Mouse (Mus musculus) midbrain, embryonic 10.5 days (tissue): ENCODE data around the gene Slc7a1. TPM values are rescaled to one million over a fixed set of nuclear protein-coding genes. Genes with fewer than 3 reads are reported as not detected.

Experiments used
- DNase-seq: peaks from one replicate; pipeline ENCODE4 v3.0.0-alpha.2; 2017; ENCODE audit warnings: low spot score
- H3K27ac ChIP-seq: fragments of 300-500 bp; sonication (generic); replicated peaks from 2 replicates; pipeline ENCODE4 v1.5.1; 2016; ENCODE audit warnings: mild to moderate bottlenecking
- H3K27me3 ChIP-seq: fragments of 300-500 bp; sonication (generic); 2 replicates; pipeline ENCODE4 v1.6.1; 2016; ENCODE audit warnings: low read depth, mild to moderate bottlenecking; ENCODE audit not compliant: poor library complexity, severe bottlenecking
- H3K36me3 ChIP-seq: fragments of 300-500 bp; sonication (generic); 2 replicates; pipeline ENCODE4 v1.6.1; 2016; ENCODE audit warnings: mild to moderate bottlenecking, moderate library complexity
- H3K4me1 ChIP-seq: fragments of 300-500 bp; sonication (generic); 2 replicates; pipeline ENCODE4 v1.6.1; 2016
- H3K4me3 ChIP-seq: fragments of 300-500 bp; sonication (generic); 2 replicates; pipeline ENCODE4 v1.5.1; 2016; ENCODE audit warnings: mild to moderate bottlenecking, moderate library complexity
- H3K9me3 ChIP-seq: fragments of 300-500 bp; sonication (generic); replicated peaks from 2 replicates; pipeline ENCODE4 v1.6.1; 2016; ENCODE audit warnings: mild to moderate bottlenecking
- WGBS: fragments of 180-500 bp; shearing (Covaris S2); methylation state at CpG from one replicate; pipeline ENCODE4 v1.1.7; 2016; 5-methylcytosine and 5-hydroxymethylcytosine counted together
- polyA plus RNA-seq: library from polyadenylated mRNA; unstranded; fragments of >200 nt; fragmentation: Nextera tagmentation; extraction: Ambion mirVana; gene quantifications from 2 replicates; pipeline ENCODE4 v1.2.1, GENCODE M21; 2016

Slc7a1 gene
- polyA plus RNA-seq, 1 experiment from 2014 or later: 12.8 TPM

- H3K36me3 ChIP-seq: no peaks in the 10 kb centered on the region
- H3K4me1 ChIP-seq: no peaks in the 10 kb centered on the region
- H3K27ac ChIP-seq: no peak overlapping the region
- 0 out of 2 replicates have a peak, but pooled peaks cover 11% of the 10 kb centered on the region for H3K9me3 ChIP-seq
- no peak for DNase-seq
- 87% methylated on average over 5 of the region's 5 CpGs for WGBS
- H3K27me3 ChIP-seq: no peaks in the 10 kb centered on the region
- no peak overlapping the region for H3K4me3 ChIP-seq
Measured at GRCm38 (mm10) chr5:148287529-148287928, 112.2 kb downstream of the Slc7a1 start.

GRCm38 (mm10) chr5:148283584-148283983 lies 116.1 kb downstream of the Slc7a1 start:
- WGBS: 93% methylated on average over 3 of the region's 3 CpGs
- H3K27me3 ChIP-seq: no peaks in the 10 kb centered on the region
- no peak for DNase-seq

GRCm38 (mm10) chr5:148283177-148283576 lies 116.5 kb downstream of the Slc7a1 start:
- Histone ChIP-seq H3K4me1 (no peaks in the 10 kb centered on the region), H3K27ac (no peak overlapping the region), H3K36me3 (no peaks in the 10 kb centered on the region), H3K4me3 (no peak overlapping the region), H3K27me3 (no peaks in the 10 kb centered on the region), H3K9me3 (no peaks in the 10 kb centered on the region)
- WGBS: 88% methylated on average over 2 of the region's 2 CpGs
- no peak for DNase-seq

More at GRCm38 (mm10) chr5:148283584-148283983, 116.1 kb downstream of the Slc7a1 start:
- Histone ChIP-seq H3K4me3 (no peak overlapping the region), H3K27ac (no peak overlapping the region), H3K4me1 (no peaks in the 10 kb centered on the region), H3K36me3 (no peaks in the 10 kb centered on the region), H3K9me3 (no peaks in the 10 kb centered on the region)

GRCm38 (mm10) chr5:148282631-148283030 lies 117.1 kb downstream of the Slc7a1 start:
- H3K9me3 ChIP-seq: no peaks in the 10 kb centered on the region
- no peaks in the 10 kb centered on the region for H3K27me3 ChIP-seq
- no peaks in the 10 kb centered on the region for H3K4me1 ChIP-seq
- WGBS: 90% methylated on average over 5 of the region's 5 CpGs
- DNase-seq: no peak
- H3K36me3 ChIP-seq: no peaks in the 10 kb centered on the region
- H3K4me3 ChIP-seq: no peak overlapping the region
- H3K27ac ChIP-seq: no peak overlapping the region

GRCm38 (mm10) chr5:148282093-148282492 lies 117.6 kb downstream of the Slc7a1 start:
- no peak overlapping the region for H3K27ac ChIP-seq
- no peaks in the 10 kb centered on the region for H3K9me3 ChIP-seq
- no peak overlapping the region for H3K4me3 ChIP-seq
- no peaks in the 10 kb centered on the region for H3K27me3 ChIP-seq
- no peaks in the 10 kb centered on the region for H3K4me1 ChIP-seq
- 88% methylated on average over 6 of the region's 6 CpGs for WGBS
- DNase-seq: no peak
- no peaks in the 10 kb centered on the region for H3K36me3 ChIP-seq

GRCm38 (mm10) chr5:148280321-148280720 lies 119.4 kb downstream of the Slc7a1 start:
- Histone ChIP-seq H3K4me3 (no peak overlapping the region), H3K4me1 (no peaks in the 10 kb centered on the region), H3K27ac (no peak overlapping the region), H3K36me3 (no peaks in the 10 kb centered on the region), H3K9me3 (no peaks in the 10 kb centered on the region), H3K27me3 (no peaks in the 10 kb centered on the region)
- 90% methylated on average over 5 of the region's 5 CpGs for WGBS
- no peak for DNase-seq

- Histone ChIP-seq H3K4me1 (no peaks in the 10 kb centered on the region), H3K27ac (no peak overlapping the region), H3K9me3 (no peaks in the 10 kb centered on the region), H3K36me3 (no peaks in the 10 kb centered on the region), H3K27me3 (no peaks in the 10 kb centered on the region), H3K4me3 (no peak overlapping the region)
- WGBS: 85% methylated on average over 8 of the region's 8 CpGs
- no peak for DNase-seq
Measured at GRCm38 (mm10) chr5:148278233-148278632, 121.5 kb downstream of the Slc7a1 start.

Other genes starting within 250 kb of the Slc7a1 start
- 52.5 and 52.7 TPM in 2 replicates for gene Ubl3, start 152.9 kb upstream of the Slc7a1 start, polyA plus RNA-seq